Mouse (Mus musculus) brain, embryonic 18.5 days (tissue): ENCODE data around the gene Gclm.

ENCODE experiments used
- DNase-seq: peaks from one replicate; pipeline ENCODE4 v3.0.0-alpha.2; 2012; ENCODE audit warnings: low read depth, low spot score

Gene Gclm

DNA sequence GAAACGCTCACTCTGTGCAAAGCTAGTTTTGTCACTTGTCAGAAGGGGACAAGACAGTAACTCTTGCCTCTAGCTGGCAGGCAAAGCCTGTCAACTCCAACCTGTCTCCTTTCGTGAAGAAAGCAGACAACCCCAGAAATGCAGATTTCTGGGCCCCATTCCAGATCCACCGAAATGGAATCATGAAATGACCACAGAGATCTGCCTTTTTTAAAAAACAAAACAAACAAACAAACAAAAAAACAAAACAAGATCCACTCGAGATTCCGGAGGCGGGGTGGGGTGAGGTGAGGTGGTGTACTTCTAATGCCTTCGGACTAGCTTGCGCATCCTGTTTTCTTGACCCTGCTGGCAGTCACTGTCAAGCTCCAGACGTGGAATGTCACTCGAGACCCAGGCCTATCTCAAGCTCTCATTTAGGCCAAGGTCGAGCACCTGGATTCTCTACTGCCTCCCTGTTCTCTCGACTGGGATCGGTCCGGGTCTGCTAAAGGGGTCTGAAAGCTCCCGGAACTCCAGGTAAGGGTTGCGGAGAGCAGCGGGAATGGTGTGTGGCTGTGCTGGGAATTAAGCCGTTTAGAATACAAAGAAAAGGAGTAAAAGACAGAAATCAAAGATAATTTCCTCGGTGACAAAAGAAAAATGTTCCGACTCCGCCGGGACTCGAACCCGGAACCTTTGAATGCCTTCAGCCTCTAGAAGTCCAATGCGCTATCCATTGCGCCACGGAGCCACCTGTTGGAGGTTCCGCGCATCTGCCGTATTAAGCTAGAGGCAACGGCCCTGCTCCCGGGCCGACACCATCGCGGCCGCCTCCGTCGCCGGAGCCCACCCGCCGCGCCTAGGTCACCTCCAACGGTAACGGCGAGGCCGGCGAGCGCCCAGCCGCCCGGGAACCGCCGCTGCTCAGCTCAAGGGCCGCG is 47.2 kb downstream of the Gclm start:
- peak; percentile 69 for DNase-seq

- no peak for DNase-seq
These were observed 48.0 kb downstream of the Gclm start for GRCm38 (mm10) chr3:122293223-122293953.

DNA sequence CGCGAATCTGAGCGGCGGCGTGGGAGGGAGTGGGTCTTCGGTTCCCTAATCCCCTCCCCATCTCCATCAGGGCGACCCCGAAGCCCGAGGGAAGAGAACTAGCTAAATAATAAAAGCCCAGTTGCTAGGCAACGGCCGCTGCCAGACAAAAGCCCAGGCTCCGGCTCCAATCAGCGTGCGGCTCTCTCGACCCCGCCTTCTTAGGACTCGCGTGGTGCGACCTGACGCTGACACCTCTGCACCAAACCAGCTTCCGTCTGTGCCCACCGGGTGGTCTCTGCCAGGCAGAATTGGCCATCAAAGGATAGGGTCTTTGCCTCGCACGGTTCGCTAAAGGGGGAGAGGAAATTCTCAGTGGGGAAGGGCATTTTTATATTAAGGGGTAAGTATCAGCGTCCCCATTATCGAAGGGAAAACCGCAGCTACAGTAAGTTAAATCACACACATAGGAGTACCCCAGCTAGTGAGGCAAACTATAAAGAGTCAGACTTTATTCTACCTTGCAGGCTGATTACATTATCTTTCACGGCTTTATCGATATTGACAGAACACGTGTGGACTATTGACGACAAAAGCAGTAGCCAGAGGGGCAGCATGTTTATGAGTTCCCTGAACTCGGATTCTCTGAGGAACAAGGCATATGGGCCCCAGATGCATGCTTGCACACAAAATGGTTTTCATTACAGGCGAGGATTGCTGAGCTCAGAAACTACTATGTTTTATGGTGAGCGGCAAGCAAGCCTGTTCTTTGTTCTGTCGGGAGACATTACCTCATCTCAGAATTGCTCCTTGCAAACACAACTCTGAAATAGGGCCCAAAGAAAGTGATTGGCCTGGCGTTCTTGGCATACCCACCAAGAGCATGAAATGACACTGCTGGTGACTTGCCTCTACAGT is 48.8 kb downstream of the Gclm start, which contains the start of gene Bcar3:
Gene Bcar3 (plus strand): TSS at position 183 of the 897 bp plus-strand sequence.
- peak; percentile 93 for DNase-seq

- DNase-seq: no peak
These were observed 50.2 kb downstream of the Gclm start for GRCm38 (mm10) chr3:122295511-122295910.

- no peak for DNase-seq
These were observed 51.6 kb downstream of the Gclm start for GRCm38 (mm10) chr3:122296979-122297378.

- no peak for DNase-seq
These were observed 55.9 kb downstream of the Gclm start for GRCm38 (mm10) chr3:122300983-122301919.

DNA sequence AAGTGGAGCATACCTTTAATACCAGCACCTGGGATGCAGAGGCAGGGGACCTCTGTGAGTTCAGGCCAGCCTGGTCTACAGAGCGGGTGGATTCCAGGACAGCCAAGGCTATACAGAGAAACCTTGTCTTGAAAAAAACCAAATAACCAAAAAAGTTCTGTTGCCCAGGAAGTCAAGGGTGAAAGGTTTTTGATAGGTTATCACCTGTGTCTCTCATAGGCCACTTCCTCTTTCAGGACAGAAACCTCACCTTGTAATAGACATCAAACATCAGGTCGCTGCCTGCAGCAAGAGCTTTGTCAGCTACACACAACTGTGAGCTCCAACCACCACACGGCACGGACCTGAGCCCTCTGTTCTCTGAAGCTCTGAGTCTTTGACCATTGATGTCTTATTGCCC is 59.2 kb downstream of the Gclm start:
- no peak for DNase-seq

DNA sequence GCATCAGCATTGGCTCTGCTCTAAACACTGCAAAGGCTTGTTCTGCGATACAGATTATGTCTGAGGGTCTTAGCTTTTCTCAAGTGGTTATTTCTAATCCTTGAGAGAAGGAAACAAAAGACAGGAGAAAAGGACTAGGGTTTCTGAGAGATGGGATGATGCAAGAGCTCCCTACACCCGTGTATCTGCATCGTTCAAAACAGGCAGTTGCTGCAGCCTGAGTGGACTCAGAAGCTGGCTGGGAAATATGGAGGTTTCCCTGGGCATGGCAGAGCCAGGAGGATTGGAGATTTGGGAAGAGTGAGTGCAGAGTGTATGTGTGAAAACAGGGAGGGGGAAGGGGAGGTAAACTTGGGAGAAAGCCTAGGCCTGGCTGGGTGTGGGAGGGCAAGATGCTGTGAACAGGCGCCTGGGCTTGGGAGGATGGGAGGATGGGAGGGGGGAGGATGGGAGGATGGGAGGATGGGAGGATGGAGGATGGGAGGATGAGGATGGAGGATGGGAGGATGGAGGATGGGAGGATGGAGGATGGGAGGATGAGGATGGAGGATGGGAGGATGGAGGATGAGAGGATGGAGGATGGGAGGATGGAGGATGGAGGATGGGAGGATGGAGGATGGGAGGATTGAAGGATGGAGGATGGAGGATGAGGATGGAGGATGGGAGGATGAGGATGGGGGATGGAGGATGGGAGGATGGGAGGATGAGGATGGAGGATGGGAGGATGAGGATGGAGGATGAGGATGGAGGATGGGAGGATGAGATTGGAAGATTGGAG is 62.7 kb downstream of the Gclm start:
- no peak for DNase-seq

DNA sequence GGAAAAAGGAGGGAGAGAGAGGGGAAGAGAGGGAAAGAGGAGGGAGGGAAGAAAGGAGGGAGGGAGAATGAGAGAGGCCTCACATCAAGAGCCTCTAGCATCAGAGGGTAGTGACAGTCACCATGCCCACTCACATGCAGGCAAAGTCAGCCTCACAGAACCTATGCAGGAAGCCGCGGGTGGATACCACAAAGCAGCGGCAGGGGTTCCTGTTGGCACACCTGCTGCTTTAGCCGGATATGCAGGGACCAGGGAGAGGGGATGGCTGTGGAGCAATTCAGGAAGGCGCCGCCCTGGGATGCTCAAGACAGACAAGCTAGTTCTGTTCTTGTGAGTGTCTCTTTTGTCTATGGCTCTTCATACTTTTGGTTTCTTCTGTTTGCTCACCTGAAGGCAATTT is 63.6 kb downstream of the Gclm start:
- DNase-seq: no peak

- DNase-seq: no peak
These were observed 66.7 kb downstream of the Gclm start for GRCm38 (mm10) chr3:122312078-122312477.

GRCm38 (mm10) chr3:122312936-122313629 is 67.7 kb downstream of the Gclm start:
- no peak for DNase-seq

GRCm38 (mm10) chr3:122313936-122314335 is 68.6 kb downstream of the Gclm start:
- DNase-seq: no peak

DNA sequence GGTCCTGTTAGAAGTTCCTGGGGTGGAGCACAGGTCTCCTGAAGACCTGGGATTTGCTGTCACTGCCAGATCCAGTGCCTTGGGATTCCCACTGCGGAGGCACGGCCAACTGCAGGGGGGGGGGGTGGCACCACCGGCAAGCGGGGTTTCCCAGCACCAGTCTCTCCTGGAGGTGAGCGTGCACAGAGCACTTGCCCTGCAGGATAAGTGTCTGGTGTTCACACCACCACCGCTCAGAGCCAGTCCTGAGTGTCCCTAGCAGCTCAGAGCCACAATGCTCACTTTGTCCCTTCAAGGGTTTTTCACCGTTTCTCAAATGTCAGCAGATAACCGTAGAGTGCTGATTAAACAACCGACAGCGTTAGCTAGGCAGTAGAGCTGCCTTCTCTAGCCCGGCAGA is 71.3 kb downstream of the Gclm start:
- DNase-seq: no peak

GRCm38 (mm10) chr3:122317339-122317738 is 72.0 kb downstream of the Gclm start:
- no peak for DNase-seq
